Mouse (Mus musculus): ENCODE results near the gene Zfpm1. TPM values are rescaled to one million over a fixed set of nuclear protein-coding genes. Genes with fewer than 3 reads are reported as not detected.

Gene Zfpm1
- polyA plus RNA-seq, 1 experiment, result 26.0 TPM

DNA sequence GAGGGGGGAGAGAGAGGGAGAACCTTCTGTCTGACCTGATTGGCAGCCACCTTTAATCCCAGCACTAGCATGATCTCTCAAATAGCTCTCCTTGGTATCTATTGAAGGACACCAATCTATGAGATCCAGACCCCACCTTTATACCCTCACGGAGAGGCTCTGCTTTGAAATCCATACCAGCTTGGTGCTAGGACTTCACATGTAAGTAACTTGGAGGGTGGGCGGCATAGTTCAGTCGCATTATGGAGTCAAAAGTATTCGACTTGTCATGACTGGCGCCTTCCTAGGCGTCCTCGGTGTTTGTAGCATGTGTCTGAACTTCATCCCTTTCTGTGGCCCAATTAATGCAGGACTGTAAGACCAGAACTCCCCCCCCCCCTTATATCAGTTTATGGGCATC is 93.4 kb downstream of the Zfpm1 start:
- no peak for DNase-seq (ENCODE audit: extremely low spot score in 1 of 2, low spot score in 1 of 2)

DNA sequence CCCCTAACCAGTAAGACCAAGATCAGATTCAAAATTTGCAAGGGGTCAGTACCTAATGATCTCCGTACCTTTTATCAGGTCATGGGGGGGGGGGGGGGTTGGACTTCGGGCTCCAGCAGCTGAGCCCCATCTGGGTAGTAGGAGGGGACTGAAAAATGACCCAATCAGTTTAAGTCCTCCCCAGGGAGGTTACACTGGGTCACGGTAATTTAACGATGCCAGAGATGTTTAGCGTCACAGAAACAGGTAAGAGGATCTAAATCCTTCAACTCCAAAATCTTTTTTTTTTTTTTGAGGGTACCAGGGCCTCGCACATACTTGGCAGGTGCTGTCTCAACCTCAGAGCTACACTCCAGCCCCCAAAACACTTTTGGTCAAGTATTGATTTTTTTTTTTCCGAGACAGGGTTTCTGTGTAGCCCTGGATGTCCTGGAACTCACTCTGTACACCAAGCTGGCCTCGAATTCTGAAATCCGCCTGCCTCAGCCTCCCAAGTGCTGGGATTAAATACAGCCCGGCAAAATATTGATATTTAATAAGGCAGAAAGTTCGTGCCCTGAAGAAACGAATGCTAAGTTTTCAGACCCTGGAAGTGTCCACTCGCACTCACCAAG is 93.9 kb downstream of the Zfpm1 start:
- DNase-seq (ENCODE audit: extremely low spot score in 1 of 2, low spot score in 1 of 2), result no peak

DNA sequence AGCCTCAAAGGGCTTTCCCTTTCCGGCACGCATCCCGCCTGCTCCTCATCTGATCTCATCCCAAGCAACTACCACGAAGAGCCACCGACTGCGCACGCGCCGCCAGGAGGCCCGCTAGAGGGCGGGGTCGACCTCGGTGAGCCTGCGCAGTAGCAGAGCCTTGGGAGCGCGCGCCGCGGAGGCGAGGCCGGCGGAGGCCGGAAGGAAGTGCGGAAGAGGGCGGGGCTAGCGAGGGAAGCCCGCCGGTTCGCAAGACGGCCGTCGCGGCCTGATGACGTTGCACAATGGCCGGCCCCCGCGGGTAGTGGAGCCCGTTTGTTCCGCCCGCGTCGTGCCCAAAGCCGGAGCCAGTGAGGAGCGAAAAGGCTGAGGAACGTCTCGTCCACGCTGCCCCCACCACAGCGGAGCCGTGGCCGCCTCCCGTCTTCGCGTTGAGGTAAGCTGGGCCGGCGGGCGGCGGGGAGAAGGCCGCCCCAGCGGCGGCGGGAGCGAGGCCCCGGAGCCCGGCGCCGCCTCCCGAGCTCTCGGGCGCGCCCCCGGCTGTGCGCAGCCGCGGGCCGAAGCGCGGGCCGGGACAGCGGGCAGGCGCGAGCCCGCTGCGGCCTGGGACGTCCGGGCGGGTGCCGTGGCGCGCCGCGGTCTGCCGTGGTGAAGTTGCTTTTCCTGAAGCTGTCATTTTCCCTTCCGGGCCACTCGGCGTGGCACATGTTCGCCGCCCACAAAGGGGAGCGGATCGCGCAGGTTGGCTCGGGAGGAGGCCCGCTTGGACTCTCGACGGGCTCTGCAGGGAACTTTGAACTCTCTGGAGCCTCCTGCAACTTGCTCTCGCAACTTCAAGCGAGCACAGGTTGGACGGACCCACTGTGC is 94.7 kb downstream of the Zfpm1 start, which contains the start of gene Zc3h18:
Gene Zc3h18, plus strand, starts transcription at position 245 of the 867 bp plus-strand sequence.
- peak; percentile 98 to 100 for DNase-seq (ENCODE audit: extremely low spot score in 1 of 2, low spot score in 1 of 2)

DNA sequence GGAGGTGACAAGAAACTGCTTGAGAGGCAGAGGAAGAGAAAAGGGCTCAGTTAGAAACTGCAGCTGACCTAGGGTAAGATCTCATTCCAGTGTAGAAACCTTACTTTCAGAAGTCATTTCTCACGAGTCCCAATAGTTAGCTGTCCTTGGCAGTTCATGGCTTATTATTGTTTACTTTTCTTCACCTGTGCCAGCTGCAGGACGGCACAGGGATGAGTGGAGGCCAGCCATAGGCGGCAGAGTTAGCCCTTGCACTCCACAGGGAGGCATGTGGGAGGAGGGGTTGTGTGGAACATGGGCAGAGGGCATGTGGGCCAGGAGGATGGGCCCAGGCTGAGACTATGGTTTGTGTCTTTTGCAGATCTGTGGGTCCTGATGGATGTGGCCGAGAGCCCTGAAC is 101.1 kb downstream of the Zfpm1 start:
- no peak for DNase-seq (ENCODE audit: extremely low spot score in 1 of 2, low spot score in 1 of 2)

Other genes with a start within 250 kb of the Zfpm1 start
- 4.8 TPM in 2 replicates for gene Trhr2, start 78.6 kb downstream of the Zfpm1 start, polyA plus RNA-seq (2012; rRNA removed)
- 35.1 and 36.1 TPM in 2 replicates for gene Zc3h18, start 94.5 kb downstream of the Zfpm1 start, polyA plus RNA-seq (2012; rRNA removed)
- gene Il17c, start 139.9 kb downstream of the Zfpm1 start, polyA plus RNA-seq (2012; rRNA removed), result 0.46 and 1.0 TPM in 2 replicates
- 19.4 and 21.5 TPM in 2 replicates for gene Cyba, start 150.8 kb downstream of the Zfpm1 start, polyA plus RNA-seq (2012; rRNA removed)
- gene Mvd, start 161.3 kb downstream of the Zfpm1 start, polyA plus RNA-seq (2012; rRNA removed), result 31.2 and 35.9 TPM in 2 replicates
- 0.22 and 0.57 TPM in 2 replicates for gene Snai3, start 178.6 kb downstream of the Zfpm1 start, polyA plus RNA-seq (2012; rRNA removed)
- 62.3 and 86.3 TPM in 2 replicates for gene Rnf166, start 193.9 kb downstream of the Zfpm1 start, polyA plus RNA-seq (2012; rRNA removed)
- gene Ctu2, start 194.0 kb downstream of the Zfpm1 start, polyA plus RNA-seq (2012; rRNA removed), result 40.2 and 51.2 TPM in 2 replicates